Mouse (Mus musculus): ENCODE measurements around the gene Fis1.
"Not testable (repeated sequence)": the region's sequence is repeated elsewhere in the genome, so short reads cannot be mapped to it uniquely, and the experiment has no call there.

Gene Fis1

DNA sequence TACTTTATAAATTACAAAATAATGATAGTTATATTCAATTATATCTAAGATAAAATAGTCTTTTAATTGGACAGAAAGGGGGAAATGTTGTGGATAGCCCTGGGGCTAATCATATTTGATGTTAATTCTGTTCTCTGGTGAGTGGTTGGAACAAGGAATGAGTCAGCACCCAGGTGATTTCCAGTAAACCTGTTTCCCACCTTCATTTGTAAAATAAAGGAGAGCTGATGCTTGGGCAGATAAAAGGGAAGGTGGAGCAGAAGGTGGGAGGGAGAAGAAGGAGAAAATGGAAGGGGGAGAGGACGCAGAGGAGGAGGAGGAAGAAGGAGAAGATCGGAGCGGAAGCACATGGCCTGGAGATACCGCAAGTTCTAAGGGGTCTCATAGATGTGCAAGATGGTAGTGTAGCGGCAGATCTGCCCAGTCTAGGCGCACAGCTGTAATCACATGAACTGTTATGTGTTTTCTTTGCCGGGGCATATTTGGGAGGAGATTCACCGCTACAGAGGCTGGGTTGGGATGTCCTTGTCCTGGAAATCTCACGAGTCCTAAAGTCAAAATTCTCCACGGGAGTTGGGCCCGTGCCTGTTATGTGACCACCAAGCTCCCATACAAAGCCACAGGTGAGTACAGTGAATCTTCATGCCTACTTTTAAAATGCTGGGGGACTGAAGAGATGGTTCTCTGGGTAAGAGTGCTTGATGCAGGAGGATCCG is 12.1 kb upstream of the Fis1 start:
- no peak for DNase-seq (ENCODE audit: low read depth, low spot score)

DNA sequence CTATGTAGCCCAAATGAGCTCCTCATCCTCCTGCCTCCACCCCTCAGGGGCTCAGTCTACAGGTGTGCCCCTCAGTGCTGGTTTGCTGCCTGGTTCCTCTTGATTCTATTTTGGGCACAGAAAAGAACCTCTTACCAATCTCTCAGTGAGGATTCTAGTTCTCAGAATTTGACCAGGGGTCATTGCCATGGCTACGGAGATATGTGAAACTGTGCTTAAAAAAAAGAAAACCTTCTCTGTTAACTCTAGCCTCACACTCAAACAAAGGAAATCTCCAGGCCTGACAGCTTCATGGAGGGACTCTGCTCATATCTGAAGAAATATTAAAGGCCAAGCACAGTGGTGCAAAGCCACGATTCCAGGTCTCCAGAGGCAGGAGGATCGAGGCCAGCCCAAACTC is 10.3 kb upstream of the Fis1 start:
- no peak for DNase-seq (ENCODE audit: low read depth, low spot score)

DNA sequence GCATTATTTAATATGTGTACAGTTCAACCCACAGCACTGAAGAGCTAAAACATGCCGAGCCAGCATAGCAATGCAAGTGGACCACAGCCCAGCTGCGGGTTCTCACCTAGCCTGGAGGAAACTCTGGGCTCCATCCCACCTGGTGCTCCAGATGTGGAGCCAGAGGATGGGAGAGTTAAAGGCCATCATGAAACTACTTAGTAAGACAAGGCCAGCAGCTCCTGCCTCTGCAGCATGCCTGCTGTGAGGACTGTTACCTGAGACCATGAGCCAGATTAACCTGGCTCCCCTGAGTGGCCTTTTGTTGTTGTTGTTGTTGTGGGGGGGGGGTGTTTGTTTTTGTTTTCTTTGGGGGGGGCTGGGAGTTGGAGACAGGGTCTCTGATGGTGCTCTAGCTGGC is 9.7 kb upstream of the Fis1 start:
- no peak for DNase-seq (ENCODE audit: low read depth, low spot score)

DNA sequence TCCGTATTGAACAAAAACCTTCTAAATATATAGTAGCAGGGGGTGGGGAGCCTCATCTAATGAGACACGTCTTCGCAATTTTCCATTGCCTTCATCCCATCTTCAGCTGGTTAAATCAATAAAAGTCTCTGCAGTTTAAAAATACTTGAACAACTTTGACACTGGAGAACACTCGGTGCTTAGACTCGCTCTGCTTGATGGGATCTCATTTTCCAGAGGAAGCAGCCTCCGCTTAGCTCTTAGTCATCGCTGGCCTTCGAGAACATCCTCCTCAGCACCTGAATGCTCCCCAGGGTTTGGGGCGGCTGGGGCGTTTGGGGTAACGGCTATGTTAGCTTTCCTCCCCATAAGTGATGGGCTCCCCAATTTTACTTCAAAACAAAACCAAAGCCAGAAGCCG is 8.0 kb upstream of the Fis1 start:
- DNase-seq (ENCODE audit: low read depth, low spot score): no peak

DNA sequence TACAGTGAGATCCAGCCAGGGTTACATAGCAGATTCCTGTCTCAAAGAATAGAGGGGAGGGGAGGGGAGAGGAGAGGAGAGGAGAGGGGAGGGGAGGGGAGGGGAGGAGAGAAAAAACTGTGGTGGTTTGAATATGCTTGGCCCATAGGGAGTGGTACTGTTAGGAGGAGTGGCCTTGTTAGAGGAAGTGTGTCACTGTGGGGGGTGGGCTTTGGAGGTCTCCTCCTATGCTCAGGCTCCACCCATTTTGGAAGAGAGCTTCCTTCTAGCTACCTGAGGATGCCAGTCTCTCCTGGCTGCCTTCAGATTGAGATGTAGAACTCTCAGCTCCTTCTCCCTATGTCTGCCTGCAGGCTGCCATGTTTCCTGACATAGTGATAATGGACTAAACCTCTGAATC is 5.2 kb upstream of the Fis1 start:
- DNase-seq (ENCODE audit: low read depth, low spot score): no peak

DNA sequence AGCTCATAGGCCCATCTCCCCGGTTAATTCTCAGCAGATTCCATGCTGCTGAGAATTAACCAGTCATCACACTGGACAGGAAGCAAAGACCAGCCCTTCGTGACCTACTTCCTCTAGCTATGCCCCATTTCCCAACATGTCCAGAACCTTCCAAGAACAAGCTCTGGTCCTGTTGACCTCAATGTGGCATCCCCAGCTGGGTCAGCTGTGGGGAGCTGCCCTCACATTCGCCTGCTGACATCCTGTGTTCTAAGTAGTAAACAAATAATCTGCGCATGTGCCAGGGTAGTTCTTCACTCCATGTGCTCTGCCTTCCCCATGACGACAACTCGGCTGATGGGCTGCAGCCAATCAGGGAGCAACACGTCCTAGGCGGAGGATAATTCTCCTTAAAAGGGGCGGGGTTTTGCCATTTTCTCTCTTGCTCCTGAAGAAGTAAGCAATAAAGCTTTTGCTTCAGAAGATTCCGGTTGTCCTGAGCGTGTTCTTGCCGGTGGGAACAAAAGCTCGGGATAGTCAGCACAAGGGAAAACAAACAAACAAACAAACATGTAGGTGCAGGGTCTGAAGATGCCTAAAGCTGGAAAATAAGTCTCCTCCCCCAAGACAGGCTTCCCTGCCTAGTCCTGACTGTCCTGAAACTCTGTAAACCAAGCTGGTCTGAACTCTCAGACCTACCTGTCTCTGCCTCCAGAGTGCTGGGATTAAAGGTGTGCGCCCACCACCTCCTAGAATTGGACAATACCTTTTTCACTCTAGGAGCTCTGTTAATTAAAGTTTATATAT is 3.3 kb upstream of the Fis1 start:
- not testable (repeated sequence) for DNase-seq (ENCODE audit: low read depth, low spot score)

DNA sequence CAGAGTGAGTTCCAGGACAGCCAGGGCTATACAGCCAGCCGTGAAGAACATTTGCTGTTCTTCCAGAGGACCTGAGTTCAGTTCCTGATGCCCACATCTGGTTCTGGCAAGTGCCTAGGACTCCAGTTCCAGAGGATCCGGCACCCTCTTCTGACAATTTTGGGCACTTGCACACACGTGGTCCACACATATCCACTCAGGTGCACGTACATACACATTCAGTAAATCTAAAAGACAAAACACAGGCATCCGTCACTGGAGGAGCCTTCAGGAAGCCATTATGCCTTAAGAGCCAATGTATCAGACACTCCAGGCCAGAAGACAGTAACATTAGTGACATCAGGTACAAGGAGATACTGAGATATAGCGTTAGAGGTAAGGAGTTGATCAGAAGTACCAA is 2.6 kb upstream of the Fis1 start:
- DNase-seq (ENCODE audit: low read depth, low spot score): no peak

DNA sequence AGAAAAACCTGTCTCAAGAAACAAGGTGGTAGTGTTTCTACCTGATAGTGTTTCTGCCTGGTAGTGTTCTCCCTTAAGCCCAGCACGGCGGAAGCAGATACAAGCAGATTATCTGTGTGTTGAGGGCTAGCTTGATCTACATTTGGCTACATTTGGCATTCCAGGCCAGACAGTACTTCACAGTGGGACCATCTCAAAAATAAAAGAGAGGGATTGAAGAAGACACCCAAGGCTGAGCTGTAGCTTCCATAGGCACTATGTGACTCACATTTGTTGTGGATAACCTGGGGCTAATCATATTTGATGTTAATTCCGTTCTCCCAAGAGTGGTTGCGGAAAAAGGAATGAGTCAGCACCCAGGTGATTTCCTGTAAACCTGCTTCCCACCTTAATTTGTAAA is 922 bp upstream of the Fis1 start:
- DNase-seq (ENCODE audit: low read depth, low spot score): no peak

DNA sequence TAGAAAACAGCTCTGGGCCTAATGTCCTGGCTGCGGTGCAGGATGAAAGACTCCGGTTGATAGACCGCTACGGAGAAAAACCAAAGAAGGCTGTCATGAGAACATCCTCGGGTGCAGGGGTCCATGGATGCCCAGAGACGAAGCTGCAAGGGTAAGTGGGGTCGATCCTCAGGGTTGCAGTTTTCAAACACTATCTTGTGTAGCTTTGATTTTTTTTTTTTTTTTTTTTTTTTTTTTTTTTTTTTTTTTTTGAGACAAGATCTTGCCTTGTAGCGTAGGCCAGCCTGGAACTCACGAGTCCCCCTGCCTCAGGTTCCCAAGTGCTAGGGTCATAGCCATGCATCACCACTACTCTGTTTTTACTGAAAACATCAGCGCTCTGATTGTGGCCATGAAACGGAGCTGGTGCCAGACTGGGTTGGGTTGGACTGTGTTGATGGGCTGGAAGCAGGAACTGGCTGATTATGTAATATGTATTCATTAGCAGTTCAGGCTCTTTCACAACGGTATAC is 421 bp downstream of the Fis1 start:
- no peak for DNase-seq (ENCODE audit: low read depth, low spot score)

DNA sequence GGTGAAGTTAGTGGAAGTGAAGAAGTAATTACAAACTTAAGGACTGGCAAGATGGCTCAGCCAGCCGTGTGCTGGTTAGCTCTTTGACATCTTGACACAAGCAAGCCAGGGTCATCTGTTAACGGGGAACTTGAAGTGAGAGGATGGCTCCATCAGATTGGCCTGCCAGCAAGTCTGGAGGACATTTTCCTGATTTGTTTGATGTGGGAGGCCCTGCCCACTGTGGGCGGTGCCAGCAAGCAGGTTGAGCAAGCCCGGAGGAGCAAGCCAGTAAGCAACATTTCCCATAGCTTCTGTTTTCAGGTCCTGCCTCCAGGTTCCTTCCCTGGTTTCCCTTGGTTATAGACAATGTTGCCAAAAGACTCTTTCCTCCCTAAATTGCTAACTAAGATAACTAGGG is 2.5 kb downstream of the Fis1 start:
- DNase-seq (ENCODE audit: low read depth, low spot score): no peak

DNA sequence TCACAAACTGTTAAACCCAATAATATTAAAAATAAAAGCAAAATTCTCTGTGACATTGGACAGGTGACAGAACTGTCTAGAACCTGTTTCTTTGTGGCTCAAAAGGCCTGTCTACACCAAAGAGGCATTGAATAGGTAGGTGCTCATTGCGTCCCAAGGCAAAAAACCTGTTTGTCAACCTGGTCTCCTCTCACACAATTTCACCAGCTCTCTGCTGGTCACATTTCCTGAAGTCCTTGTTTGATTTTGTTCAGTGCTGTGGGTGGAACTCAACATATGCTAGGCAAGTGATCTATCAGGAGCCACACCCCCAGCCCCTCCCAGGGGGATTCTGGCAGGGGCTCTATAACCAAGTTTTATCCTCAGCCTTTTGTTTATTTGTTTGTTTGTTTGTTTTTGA is 4.2 kb downstream of the Fis1 start:
- DNase-seq (ENCODE audit: low read depth, low spot score): no peak

DNA sequence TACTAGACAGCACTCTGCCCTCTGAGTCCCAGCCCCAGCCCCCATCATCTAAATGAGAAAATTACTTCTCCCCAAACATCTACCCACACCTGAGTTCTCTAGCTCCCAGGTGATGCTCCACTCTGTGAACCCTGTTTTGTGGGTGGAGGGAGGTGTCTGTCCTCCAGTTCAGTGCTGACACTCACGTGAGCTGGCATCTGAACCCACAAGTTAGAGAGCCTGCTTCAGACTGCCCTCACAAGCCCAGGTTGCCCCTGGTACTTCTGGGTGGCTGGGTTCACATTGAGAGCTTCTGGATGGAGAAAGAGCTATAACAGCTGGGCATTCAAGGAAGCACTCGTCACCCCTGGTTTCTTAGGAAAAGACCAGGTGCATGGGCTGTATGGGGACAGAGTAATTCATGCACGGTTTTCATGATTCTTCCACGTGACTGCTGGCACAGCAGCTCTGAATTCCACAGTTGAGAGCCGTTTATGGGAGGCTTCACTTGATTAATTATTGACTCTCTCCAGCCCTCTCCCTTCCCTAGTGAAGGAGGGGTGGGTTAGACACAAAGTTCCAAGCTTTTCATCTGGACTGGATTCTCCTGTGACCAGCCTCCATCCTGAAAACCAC is 6.0 kb downstream of the Fis1 start:
- DNase-seq (ENCODE audit: low read depth, low spot score): no peak

DNA sequence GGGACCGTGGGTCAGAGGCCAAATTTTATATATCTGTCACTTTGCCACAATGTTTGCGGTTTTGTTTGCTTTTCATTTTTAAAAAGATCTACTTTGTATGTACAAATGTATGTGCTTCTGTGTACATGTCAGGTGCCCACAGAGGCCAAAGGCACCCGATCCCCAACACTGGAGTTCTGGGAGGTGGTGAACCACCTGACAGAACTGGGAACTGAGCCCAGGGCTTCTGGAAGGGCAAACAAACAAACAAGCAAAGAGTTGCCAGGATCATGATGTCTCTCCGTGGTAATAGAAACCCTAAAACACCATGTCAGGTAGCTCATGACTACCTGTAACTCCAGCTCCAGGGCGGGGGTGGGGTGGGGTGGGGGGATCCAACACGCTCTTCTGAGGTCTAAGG is 7.0 kb downstream of the Fis1 start:
- no peak for DNase-seq (ENCODE audit: low read depth, low spot score)

DNA sequence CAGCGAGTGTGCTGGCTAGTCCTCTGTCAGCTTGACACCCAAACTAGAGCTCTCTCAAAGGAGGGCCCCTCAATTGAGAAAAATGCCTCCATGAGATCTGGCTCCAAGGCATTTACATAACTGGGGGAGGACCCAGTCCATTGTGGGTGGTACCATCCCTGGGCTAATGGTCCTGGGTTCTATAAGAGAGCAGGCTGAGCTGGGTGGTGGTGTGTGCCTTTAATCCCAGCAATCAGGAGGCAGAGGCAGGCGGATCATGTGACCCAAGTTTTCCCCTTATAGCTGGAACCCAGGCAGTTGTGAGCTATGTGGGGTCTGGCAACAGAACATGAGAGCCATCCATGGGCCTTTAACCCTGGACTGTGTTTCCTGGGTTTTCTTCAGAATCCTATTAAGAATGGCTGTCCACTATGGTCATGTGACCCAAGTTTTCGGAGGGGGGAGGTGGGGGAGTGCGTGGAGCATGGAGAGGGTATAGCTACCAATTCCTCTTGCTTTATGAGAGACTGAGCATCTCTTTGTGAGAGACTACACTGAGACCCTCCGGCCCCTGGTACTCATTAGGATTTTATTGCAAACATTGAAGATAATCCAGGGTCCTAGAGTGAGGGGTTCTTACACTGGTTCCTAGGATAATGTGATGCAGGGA is 8.4 kb downstream of the Fis1 start:
- no peak for DNase-seq (ENCODE audit: low read depth, low spot score)

DNA sequence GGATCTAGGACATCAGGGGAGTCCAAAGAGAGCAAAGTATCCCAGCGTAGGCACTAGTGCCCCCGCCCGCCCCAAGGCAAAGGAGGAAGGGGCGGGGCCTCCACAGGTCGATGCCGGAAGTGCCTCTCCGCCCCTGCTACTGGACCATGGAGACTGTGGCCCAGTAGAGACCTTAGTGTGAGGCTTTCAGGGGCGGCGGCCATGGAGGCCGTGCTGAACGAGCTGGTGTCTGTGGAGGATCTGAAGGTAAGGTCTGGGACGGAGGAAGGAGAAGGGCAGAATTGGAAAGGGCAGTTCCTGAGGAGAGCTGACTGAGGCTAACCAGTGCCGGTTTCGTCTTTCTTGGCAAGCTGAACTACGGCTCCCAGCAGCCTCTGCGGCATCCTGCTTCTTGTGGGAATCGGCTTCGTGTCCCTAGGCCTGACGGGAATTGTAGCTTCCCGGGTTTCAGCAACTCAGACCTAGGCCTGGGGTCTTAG is 8.9 kb downstream of the Fis1 start:
- DNase-seq (ENCODE audit: low read depth, low spot score): peak; percentile 65

DNA sequence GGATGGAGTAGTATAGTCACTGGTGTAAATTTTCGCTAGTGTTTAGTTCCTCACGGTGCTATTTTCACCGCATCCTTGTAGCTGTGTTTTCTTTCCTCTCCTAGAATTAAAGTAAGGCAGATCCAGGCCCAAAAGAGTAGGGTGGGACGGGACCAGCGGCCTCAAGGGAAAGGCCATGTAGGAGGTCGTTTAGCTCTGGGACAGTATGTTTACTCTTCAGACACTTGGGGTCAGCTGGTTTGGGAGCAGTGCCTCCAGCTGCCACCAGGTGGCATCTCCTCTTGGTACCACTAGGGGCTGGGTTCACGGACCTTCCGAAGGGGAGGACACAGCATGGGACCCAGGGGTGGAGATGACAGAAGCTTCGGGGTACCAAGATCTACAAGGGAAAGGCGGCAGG is 9.4 kb downstream of the Fis1 start:
- no peak for DNase-seq (ENCODE audit: low read depth, low spot score)

DNA sequence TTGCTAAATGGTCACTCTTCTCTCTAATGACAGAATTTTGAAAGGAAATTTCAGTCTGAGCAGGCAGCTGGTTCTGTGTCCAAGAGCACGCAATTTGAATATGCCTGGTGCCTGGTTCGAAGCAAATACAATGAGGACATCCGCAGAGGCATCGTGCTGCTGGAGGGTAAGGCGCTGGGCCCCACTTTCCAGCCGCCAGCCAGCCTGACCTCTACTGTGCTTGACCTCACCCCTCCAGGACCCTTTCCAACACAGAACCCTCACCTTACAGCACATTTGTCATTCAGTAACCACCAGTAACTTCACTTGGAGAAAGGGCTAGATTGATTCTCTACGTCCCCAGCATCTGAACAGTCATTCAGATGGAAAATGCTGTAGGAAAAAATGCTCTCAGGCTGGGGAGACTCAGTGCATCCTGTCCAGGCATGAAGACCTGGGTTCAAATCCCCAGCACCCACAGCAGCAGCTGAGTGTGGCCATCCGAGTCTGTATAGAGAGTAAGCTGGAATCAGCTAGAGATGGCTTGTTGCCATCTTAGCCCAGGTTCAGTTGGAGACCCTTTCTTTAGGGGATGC is 10.0 kb downstream of the Fis1 start:
- DNase-seq (ENCODE audit: low read depth, low spot score): no peak

DNA sequence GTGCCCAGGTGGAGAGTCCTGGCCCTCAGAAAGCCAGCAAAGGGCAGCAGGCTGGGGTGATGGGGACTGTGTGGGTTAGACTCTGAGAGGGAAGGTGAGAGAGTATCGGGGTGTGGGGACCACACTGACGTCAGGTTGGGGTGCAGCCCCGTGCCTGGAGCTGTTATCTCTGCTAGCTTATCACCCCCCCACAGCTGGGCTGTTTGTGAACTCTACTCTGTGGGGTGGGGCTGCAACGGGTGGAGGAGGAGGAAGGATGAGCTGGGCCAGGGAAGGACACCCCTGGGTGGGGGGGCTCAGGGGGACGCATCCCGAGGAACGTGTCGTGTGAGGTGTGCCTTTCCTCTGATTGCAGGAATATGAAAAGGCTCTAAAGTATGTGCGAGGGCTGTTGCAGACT is 12.1 kb downstream of the Fis1 start:
- DNase-seq (ENCODE audit: low read depth, low spot score): no peak

DNA sequence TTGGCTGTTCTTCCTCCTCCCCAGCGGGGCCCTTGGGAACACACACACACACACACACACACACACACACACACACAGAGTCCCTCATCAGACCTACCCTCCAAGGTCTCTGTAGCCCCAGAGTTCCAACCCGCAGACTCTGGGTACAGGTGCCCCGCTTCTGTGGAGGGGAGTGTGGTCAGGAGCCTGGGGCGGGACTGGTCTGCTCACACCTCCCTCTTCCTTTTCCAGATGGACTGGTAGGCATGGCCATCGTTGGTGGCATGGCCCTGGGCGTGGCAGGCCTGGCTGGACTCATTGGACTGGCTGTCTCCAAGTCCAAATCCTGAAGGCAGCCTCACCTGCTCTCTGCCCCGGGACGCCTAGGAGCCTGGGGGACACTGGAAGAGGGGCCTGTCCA is 12.6 kb downstream of the Fis1 start:
- no peak for DNase-seq (ENCODE audit: low read depth, low spot score)

DNA sequence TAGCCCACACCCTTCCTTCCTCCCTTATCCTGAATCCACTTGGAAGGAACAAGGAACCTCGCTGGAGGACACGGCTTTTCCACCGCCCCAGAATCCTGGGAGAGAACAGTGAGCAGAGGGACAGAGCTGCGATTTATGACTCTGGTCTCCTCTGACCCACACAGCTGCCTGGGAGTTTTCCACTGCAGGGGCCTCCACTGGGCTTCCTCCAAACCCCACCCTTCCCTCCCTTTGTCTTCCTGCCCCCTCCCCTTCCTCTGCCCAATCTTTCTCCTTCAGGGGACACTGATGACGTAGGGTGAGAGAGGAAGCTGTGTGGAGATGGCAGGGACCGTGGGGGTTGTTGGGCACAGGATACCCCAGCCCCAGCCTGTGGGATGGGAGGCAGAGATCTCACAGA is 13.3 kb downstream of the Fis1 start, which contains the start of gene Cldn15:
Gene Cldn15 (plus strand): TSS at position 286 of the 400 bp plus-strand sequence.
- DNase-seq (ENCODE audit: low read depth, low spot score): no peak

DNA sequence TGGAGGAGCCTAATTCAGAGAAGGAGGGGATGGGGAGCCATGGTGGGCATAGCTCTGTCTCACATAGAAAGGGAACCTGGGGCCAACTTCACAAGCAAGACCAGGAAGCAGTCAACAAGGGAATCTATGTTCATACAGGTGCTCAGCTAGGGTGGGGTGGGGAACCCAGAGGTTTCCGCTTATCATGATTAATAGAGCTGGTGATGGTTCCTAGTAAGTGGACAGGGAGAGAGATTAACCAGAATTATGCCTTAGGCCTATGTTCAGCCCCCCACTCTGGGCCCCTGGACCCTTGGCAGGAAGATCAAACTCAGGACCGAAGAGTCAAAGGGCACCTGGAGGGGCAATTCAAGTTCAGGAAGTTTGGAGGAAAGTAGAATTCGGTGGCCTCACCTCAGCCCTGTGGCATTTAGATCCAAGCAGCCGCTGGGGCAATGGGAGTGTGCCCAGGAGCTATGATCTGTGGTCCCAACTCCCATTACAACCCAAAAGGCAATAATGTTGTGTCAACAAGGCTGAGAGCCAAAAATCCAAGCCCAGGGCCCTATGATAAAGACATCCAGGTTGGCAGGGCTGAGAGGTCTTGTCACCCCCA is 13.9 kb downstream of the Fis1 start:
- DNase-seq (ENCODE audit: low read depth, low spot score): no peak

Measured in WW6 (cell line).